Mouse (Mus musculus): Measurements from ENCODE around the gene Crebzf. TPM values are rescaled to one million over a fixed set of nuclear protein-coding genes. Genes with fewer than 3 reads are reported as not detected.

The Crebzf gene
- 29.1 and 31.5 TPM in 2 replicates for polyA plus RNA-seq (2015; fragmentation: Nextera tagmentation; extraction: Ambion mirVana)

DNA sequence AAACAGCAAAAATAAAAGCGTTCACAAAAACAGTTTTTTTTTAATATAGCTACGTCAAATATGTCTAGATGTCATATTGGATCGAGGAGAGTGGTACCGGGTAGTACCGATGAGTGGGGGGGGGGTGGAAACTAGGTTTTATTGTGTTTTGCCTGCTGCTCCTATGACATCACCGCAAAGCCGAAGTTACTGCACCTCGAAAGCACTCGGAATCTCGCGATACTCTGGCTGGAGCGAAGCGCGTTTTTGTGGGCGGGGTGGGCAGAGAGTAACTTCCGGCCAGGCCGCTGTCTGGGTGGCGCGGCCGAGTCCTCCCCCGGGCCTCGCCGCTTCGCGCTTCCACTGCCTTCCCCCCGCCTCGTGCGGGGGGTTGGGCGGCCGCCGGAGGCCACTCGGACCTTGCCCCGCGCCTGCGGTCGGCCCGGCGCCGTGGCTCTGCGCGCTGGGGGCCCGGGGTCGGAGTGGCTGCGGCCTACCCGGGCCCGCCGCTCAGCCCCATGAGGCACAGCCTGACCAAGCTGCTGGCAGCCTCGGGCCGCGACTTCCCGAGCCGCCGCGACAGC is at the start of gene Crebzf:
Gene Crebzf (plus strand): TSS at position 212 of the 563 bp plus-strand sequence.
- Histone ChIP-seq H3K4me3 (replicated peaks; ENCODE audit: low read length) (peak within 1 kb of the TSS; percentile 99), H3K4me1 (replicated peaks; ENCODE audit: control insufficient read depth, insufficient read depth, low read length) (peaks cover 4% of the 10 kb centered on the region; the same call in 1 of the 2 replicates), H3K9ac (replicated peaks; ENCODE audit: low read depth, low read length) (peak within 1 kb of the TSS; percentile 98), H3K36me3 (ENCODE audit: control insufficient read depth, insufficient read depth) (peaks cover 4% of the 10 kb centered on the region; the same call in 1 of the 2 replicates), H3K27me3 (replicated peaks; ENCODE audit: control insufficient read depth, insufficient read depth, low read length) (no peaks in the 10 kb centered on the region), H3K27ac (ENCODE audit: low read length) (peak within 1 kb of the TSS; percentile 97), H3K9me3 (ENCODE audit: control insufficient read depth, low read length) (no peaks in the 10 kb centered on the region), H3K4me2 (ENCODE audit: low read length) (peak within 1 kb of the TSS; percentile 81)
- ATAC-seq = peak; percentile 98
- WGBS = under 1% methylated on average over 49 of the region's 54 CpGs

DNA sequence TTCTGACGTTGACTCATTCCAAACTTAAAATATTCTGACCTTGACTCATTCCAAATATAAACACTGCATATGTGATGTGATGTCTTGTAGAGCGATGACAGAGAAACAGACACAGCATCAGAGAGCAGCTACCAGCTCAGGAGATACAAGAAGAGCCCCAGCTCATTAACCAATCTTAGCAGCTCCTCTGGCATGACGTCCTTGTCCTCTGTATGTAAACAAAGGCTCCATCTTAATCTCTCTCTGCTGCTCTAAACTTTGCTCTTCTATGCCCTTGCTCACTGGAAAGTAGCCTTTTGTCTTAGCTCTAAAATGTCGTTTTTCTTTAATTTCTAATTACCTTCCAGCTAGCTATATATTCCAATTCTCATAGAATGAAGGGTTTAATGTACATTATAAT is 47.5 kb upstream of the Crebzf start:
- Histone ChIP-seq H3K4me2 (ENCODE audit: low read length) (no peak overlapping the region), H3K4me3 (replicated peaks; ENCODE audit: low read length) (no peak overlapping the region), H3K4me1 (replicated peaks; ENCODE audit: control insufficient read depth, insufficient read depth, low read length) (no peaks in the 10 kb centered on the region), H3K27me3 (replicated peaks; ENCODE audit: control insufficient read depth, insufficient read depth, low read length) (no peaks in the 10 kb centered on the region), H3K9me3 (ENCODE audit: control insufficient read depth, low read length) (no peaks in the 10 kb centered on the region), H3K27ac (ENCODE audit: low read length) (no peak overlapping the region), H3K9ac (replicated peaks; ENCODE audit: low read depth, low read length) (no peak overlapping the region), H3K36me3 (ENCODE audit: control insufficient read depth, insufficient read depth) (no peaks in the 10 kb centered on the region)
- ATAC-seq = no peak
- 54% methylated on average over 4 of the region's 4 CpGs for WGBS

- no peaks in the 10 kb centered on the region for H3K36me3 ChIP-seq (ENCODE audit: control insufficient read depth, insufficient read depth)
- no peak overlapping the region for H3K9ac ChIP-seq (replicated peaks; ENCODE audit: low read depth, low read length)
- no peak for ATAC-seq
- 70% methylated on average over 5 of the region's 5 CpGs for WGBS
- no peak overlapping the region for H3K4me2 ChIP-seq (ENCODE audit: low read length)
- no peaks in the 10 kb centered on the region for H3K27me3 ChIP-seq (replicated peaks; ENCODE audit: control insufficient read depth, insufficient read depth, low read length)
- no peak overlapping the region for H3K27ac ChIP-seq (ENCODE audit: low read length)
- no peak overlapping the region for H3K4me3 ChIP-seq (replicated peaks; ENCODE audit: low read length)
- no peaks in the 10 kb centered on the region for H3K9me3 ChIP-seq (ENCODE audit: control insufficient read depth, low read length)
- no peaks in the 10 kb centered on the region for H3K4me1 ChIP-seq (replicated peaks; ENCODE audit: control insufficient read depth, insufficient read depth, low read length)
Measured at GRCm38 (mm10) chr7:90395928-90396327, 46.6 kb upstream of the Crebzf start.

- Histone ChIP-seq H3K4me1 (replicated peaks; ENCODE audit: control insufficient read depth, insufficient read depth, low read length) (no peaks in the 10 kb centered on the region), H3K27me3 (replicated peaks; ENCODE audit: control insufficient read depth, insufficient read depth, low read length) (no peaks in the 10 kb centered on the region), H3K9me3 (ENCODE audit: control insufficient read depth, low read length) (no peaks in the 10 kb centered on the region), H3K4me2 (ENCODE audit: low read length) (no peak overlapping the region), H3K36me3 (ENCODE audit: control insufficient read depth, insufficient read depth) (no peaks in the 10 kb centered on the region), H3K27ac (ENCODE audit: low read length) (no peak overlapping the region), H3K9ac (replicated peaks; ENCODE audit: low read depth, low read length) (no peak overlapping the region), H3K4me3 (replicated peaks; ENCODE audit: low read length) (no peak overlapping the region)
- no peak for ATAC-seq
- 52% methylated on average over 3 of the region's 3 CpGs for WGBS
Measured at GRCm38 (mm10) chr7:90409934-90410333, 32.6 kb upstream of the Crebzf start.

- 21% methylated on average over 29 of the region's 29 CpGs for WGBS
Measured at GRCm38 (mm10) chr7:90426020-90427001, 16.2 kb upstream of the Crebzf start, which contains the start of gene Ccdc89. Gene Ccdc89, plus strand, starts transcription at chr7:90426577.

GRCm38 (mm10) chr7:90427006-90427405 is 15.5 kb upstream of the Crebzf start:
- ATAC-seq = no peak
- H3K4me2 ChIP-seq (ENCODE audit: low read length) = peak overlapping the region; percentile 76
- no peak overlapping the region for H3K27ac ChIP-seq (ENCODE audit: low read length)
- no peak overlapping the region; the same call in 1 of the 2 replicates for H3K9ac ChIP-seq (replicated peaks; ENCODE audit: low read depth, low read length)
- no peaks in the 10 kb centered on the region for H3K27me3 ChIP-seq (replicated peaks; ENCODE audit: control insufficient read depth, insufficient read depth, low read length)
- H3K4me3 ChIP-seq (replicated peaks; ENCODE audit: low read length) = peak overlapping the region; percentile 44
- H3K9me3 ChIP-seq (ENCODE audit: control insufficient read depth, low read length) = no peaks in the 10 kb centered on the region
- H3K4me1 ChIP-seq (replicated peaks; ENCODE audit: control insufficient read depth, insufficient read depth, low read length) = peaks cover 6% of the 10 kb centered on the region; the same call in 1 of the 2 replicates
- WGBS = 71% methylated on average over 9 of the region's 9 CpGs
- no peaks in the 10 kb centered on the region for H3K36me3 ChIP-seq (ENCODE audit: control insufficient read depth, insufficient read depth)

More at GRCm38 (mm10) chr7:90426020-90427001, 16.2 kb upstream of the Crebzf start, which contains the start of gene Ccdc89:
- ATAC-seq = peak; percentile 100
- peak within 1 kb of the TSS; percentile 76 for H3K4me2 ChIP-seq (ENCODE audit: low read length)
- peaks cover 6% of the 10 kb centered on the region; the same call in 1 of the 2 replicates for H3K4me1 ChIP-seq (replicated peaks; ENCODE audit: control insufficient read depth, insufficient read depth, low read length)
- H3K9ac ChIP-seq (replicated peaks; ENCODE audit: low read depth, low read length) = peak within 1 kb of the TSS; percentile 54
- H3K9me3 ChIP-seq (ENCODE audit: control insufficient read depth, low read length) = no peaks in the 10 kb centered on the region
- 0 out of 2 replicates have a peak within 1 kb of the TSS, but pooled peaks have one; percentile 38 for H3K27ac ChIP-seq (ENCODE audit: low read length)
- H3K27me3 ChIP-seq (replicated peaks; ENCODE audit: control insufficient read depth, insufficient read depth, low read length) = no peaks in the 10 kb centered on the region
- H3K36me3 ChIP-seq (ENCODE audit: control insufficient read depth, insufficient read depth) = no peaks in the 10 kb centered on the region
- peak within 1 kb of the TSS; percentile 44 for H3K4me3 ChIP-seq (replicated peaks; ENCODE audit: low read length)

GRCm38 (mm10) chr7:90432221-90432620 is 10.3 kb upstream of the Crebzf start:
- Histone ChIP-seq H3K27me3 (replicated peaks; ENCODE audit: control insufficient read depth, insufficient read depth, low read length) (no peaks in the 10 kb centered on the region), H3K36me3 (ENCODE audit: control insufficient read depth, insufficient read depth) (no peaks in the 10 kb centered on the region), H3K27ac (ENCODE audit: low read length) (no peak overlapping the region), H3K4me2 (ENCODE audit: low read length) (no peak overlapping the region), H3K4me3 (replicated peaks; ENCODE audit: low read length) (no peak overlapping the region), H3K4me1 (replicated peaks; ENCODE audit: control insufficient read depth, insufficient read depth, low read length) (no peaks in the 10 kb centered on the region), H3K9me3 (ENCODE audit: control insufficient read depth, low read length) (no peaks in the 10 kb centered on the region), H3K9ac (replicated peaks; ENCODE audit: low read depth, low read length) (no peak overlapping the region)
- ATAC-seq = no peak

- H3K4me3 ChIP-seq (replicated peaks; ENCODE audit: low read length) = no peak overlapping the region
- WGBS = 89% methylated on average over 4 of the region's 4 CpGs
- ATAC-seq = no peak
- H3K9ac ChIP-seq (replicated peaks; ENCODE audit: low read depth, low read length) = no peak overlapping the region
- H3K36me3 ChIP-seq (ENCODE audit: control insufficient read depth, insufficient read depth) = no peaks in the 10 kb centered on the region
- no peaks in the 10 kb centered on the region for H3K27me3 ChIP-seq (replicated peaks; ENCODE audit: control insufficient read depth, insufficient read depth, low read length)
- no peaks in the 10 kb centered on the region for H3K9me3 ChIP-seq (ENCODE audit: control insufficient read depth, low read length)
- H3K4me2 ChIP-seq (ENCODE audit: low read length) = no peak overlapping the region
- H3K27ac ChIP-seq (ENCODE audit: low read length) = no peak overlapping the region
- H3K4me1 ChIP-seq (replicated peaks; ENCODE audit: control insufficient read depth, insufficient read depth, low read length) = 0 out of 2 replicates have a peak, but pooled peaks cover 2% of the 10 kb centered on the region
Measured at GRCm38 (mm10) chr7:90440044-90440443, 2.5 kb upstream of the Crebzf start.

GRCm38 (mm10) chr7:90442070-90442469 is 459 bp upstream of the Crebzf start:
- Histone ChIP-seq H3K27ac (ENCODE audit: low read length) (peak overlapping the region; percentile 97), H3K27me3 (replicated peaks; ENCODE audit: control insufficient read depth, insufficient read depth, low read length) (no peaks in the 10 kb centered on the region), H3K4me3 (replicated peaks; ENCODE audit: low read length) (peak overlapping the region; percentile 99), H3K4me1 (replicated peaks; ENCODE audit: control insufficient read depth, insufficient read depth, low read length) (peaks cover 4% of the 10 kb centered on the region; the same call in 1 of the 2 replicates), H3K36me3 (ENCODE audit: control insufficient read depth, insufficient read depth) (peaks cover under 1% of the 10 kb centered on the region; the same call in 1 of the 2 replicates), H3K9ac (replicated peaks; ENCODE audit: low read depth, low read length) (peak overlapping the region; percentile 65), H3K4me2 (ENCODE audit: low read length) (peak overlapping the region; percentile 69), H3K9me3 (ENCODE audit: control insufficient read depth, low read length) (no peaks in the 10 kb centered on the region)
- ATAC-seq = peak; percentile 18
- WGBS = 0% methylated on average over 4 of the region's 4 CpGs
